Mouse (Mus musculus) limb, embryonic 14.5 days (tissue): ENCODE measurements around the gene Olfr1392. TPM values are rescaled to one million over a fixed set of nuclear protein-coding genes. Genes with fewer than 3 reads are reported as not detected.

ENCODE experiments used
- ATAC-seq: fragments of 200-750 bp; cut with Nextera tagmentation; 2 replicates; pipeline ENCODE4 v1.8.0; 2017; ENCODE audit warnings: low read depth, moderate number of reproducible peaks, moderate TSS enrichment; ENCODE audit not compliant: low FRiP score
- DNase-seq: peaks from one replicate; pipeline ENCODE4 v3.0.0-alpha.2; 2015; ENCODE audit warnings: low spot score
- H3K27ac ChIP-seq: fragments of 300-500 bp; sonication (generic); replicated peaks from 2 replicates; pipeline ENCODE4 v1.5.1; 2014; ENCODE audit warnings: low read depth, mild to moderate bottlenecking, low read length, moderate library complexity, mixed read lengths
- H3K27me3 ChIP-seq: fragments of 300-500 bp; sonication (generic); 2 replicates; pipeline ENCODE4 v1.6.1; 2014; ENCODE audit warnings: low read length, mixed read lengths; ENCODE audit not compliant: control insufficient read depth, insufficient read depth
- H3K36me3 ChIP-seq: fragments of 300-500 bp; sonication (generic); 2 replicates; pipeline ENCODE4 v1.6.1; 2014; ENCODE audit warnings: mild to moderate bottlenecking, low read length, moderate library complexity, mixed read lengths; ENCODE audit not compliant: control insufficient read depth, insufficient read depth
- H3K4me1 ChIP-seq: fragments of 300-500 bp; sonication (generic); 2 replicates; pipeline ENCODE4 v1.6.1; 2014; ENCODE audit warnings: antibody characterized with exemption, low read length, mixed read lengths; ENCODE audit not compliant: control insufficient read depth, insufficient read depth
- H3K4me2 ChIP-seq: fragments of 300-500 bp; sonication (generic); replicated peaks from 2 replicates; pipeline ENCODE4 v1.6.1; 2014; ENCODE audit warnings: low read depth, mild to moderate bottlenecking, low read length, moderate library complexity; ENCODE audit not compliant: severe bottlenecking
- H3K4me3 ChIP-seq: fragments of 300-500 bp; sonication (generic); replicated peaks from 2 replicates; pipeline ENCODE4 v1.5.1; 2014; ENCODE audit warnings: low read length
- H3K9ac ChIP-seq: fragments of 300-500 bp; sonication (generic); 2 replicates; pipeline ENCODE4 v1.6.1; 2014; ENCODE audit warnings: mild to moderate bottlenecking, low read depth, low read length, moderate library complexity; ENCODE audit not compliant: severe bottlenecking
- H3K9me3 ChIP-seq: fragments of 300-500 bp; sonication (generic); 2 replicates; pipeline ENCODE4 v1.6.1; 2016; ENCODE audit warnings: low read length; ENCODE audit not compliant: control insufficient read depth
- POLR2A ChIP-seq: fragments of 200-500 bp; IDR thresholded peaks from 2 replicates; pipeline ENCODE4 v1.8.0; 2012; ENCODE audit warnings: inconsistent platforms, mild to moderate bottlenecking, moderate library complexity, borderline replicate concordance; ENCODE audit not compliant: insufficient read depth, insufficient read length; ENCODE audit errors: extremely low read depth
- WGBS: fragments of 180-500 bp; shearing (Covaris S2); extraction: QIAGEN DNeasy Blood & Tissue Kit; methylation state at CpG from one replicate; pipeline ENCODE4 v1.1.7; 2014; 5-methylcytosine and 5-hydroxymethylcytosine counted together
- polyA plus RNA-seq, 2 experiments: library from polyadenylated mRNA; depleted of rRNA in 1 of 2; stranded (reverse) in 1 of 2; unstranded in 1 of 2; fragments of >200 nt; fragmentation: Nextera tagmentation in 1 of 2; extraction: Ambion mirVana in 1 of 2; gene quantifications; 2 replicates each; pipeline versions ENCODE4 v1.2.1 to v1.2.3; 2012 to 2014

Gene Olfr1392
- polyA plus RNA-seq, 2 experiments = 0.06 to 0.18 TPM

DNA sequence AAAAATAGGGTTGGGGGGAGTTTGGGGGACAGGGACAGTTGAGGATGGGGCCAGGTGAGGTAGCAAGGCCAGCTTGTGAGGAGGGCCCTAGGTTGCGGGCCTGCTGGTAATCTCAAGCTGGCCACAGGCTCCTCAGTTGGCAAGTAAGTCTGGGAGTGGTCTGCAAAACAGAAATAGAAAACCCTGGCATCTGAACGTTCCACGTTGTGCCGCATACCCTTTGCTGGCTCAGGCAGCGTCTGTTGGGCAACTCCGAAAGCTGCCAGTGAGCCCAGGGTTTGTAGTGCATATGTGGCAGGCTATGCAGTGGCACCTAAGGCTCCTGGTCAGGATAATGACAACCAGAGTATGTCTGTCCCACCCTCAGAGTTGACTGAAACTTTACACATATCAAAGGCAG lies 21.9 kb upstream of the Olfr1392 start:
- peaks cover 57% of the 10 kb centered on the region for H3K36me3 ChIP-seq
- WGBS = 90% methylated on average over 6 of the region's 6 CpGs
- no peaks in the 10 kb centered on the region for H3K9me3 ChIP-seq
- no peak overlapping the region for H3K27ac ChIP-seq
- H3K4me3 ChIP-seq = no peak overlapping the region
- no peak for ATAC-seq
- H3K4me2 ChIP-seq = no peak overlapping the region
- no peaks in the 10 kb centered on the region for H3K27me3 ChIP-seq
- DNase-seq = no peak
- H3K9ac ChIP-seq = no peak overlapping the region
- TF ChIP-seq POLR2A = no peak
- H3K4me1 ChIP-seq = no peaks in the 10 kb centered on the region

DNA sequence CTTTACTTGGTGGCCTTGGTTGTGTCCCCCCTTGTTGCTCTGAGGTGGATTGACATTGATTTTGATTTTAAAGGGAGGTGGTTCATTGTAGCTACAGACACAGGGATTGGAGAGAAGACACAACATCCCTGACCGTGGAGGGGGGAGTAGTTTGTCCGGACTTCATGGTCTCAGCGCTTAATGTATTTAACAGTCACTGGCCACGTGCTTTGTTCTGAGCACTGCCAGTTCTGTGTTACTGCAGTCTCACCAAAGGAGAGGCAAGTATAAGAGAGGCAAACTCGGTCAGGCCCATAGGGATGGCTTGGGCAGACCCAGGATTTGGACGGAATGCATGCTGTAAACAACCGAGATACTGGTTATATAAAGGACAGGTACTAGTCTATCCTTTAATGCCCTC lies 21.0 kb upstream of the Olfr1392 start:
- 85% methylated on average over 7 of the region's 7 CpGs for WGBS
- Histone ChIP-seq H3K27me3 (no peaks in the 10 kb centered on the region), H3K9me3 (no peaks in the 10 kb centered on the region), H3K36me3 (peaks cover 51% of the 10 kb centered on the region), H3K9ac (no peak overlapping the region), H3K4me1 (no peaks in the 10 kb centered on the region), H3K4me2 (no peak overlapping the region), H3K4me3 (no peak overlapping the region), H3K27ac (no peak overlapping the region)
- TF ChIP-seq POLR2A = no peak
- DNase-seq = no peak
- ATAC-seq = no peak

DNA sequence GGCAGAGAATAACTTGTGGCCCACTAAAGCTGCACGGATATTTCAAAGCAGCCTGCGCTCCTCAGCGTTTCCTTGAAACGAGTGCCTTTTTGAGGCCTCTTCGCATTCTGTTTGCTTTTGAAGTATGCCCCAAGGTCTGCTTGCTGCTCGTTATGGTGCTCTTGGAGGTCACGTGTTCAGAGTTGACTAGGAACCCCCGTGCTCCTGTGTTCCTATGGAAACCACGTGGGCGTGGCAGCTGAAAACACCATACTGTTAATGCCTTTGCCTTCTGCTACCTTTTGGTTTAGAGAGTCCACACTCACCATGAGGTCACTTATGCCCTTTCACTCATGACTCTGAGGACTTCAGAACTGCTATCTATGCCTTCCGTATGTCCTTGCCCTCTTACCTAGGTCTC lies 20.5 kb upstream of the Olfr1392 start:
- H3K9ac ChIP-seq = no peak overlapping the region
- no peak overlapping the region for H3K4me2 ChIP-seq
- no peaks in the 10 kb centered on the region for H3K27me3 ChIP-seq
- DNase-seq = no peak
- peaks cover 47% of the 10 kb centered on the region for H3K36me3 ChIP-seq
- no peak overlapping the region for H3K4me3 ChIP-seq
- WGBS = 72% methylated on average over 11 of the region's 11 CpGs
- no peaks in the 10 kb centered on the region for H3K4me1 ChIP-seq
- H3K9me3 ChIP-seq = no peaks in the 10 kb centered on the region
- no peak for ATAC-seq
- no peak for TF ChIP-seq POLR2A
- H3K27ac ChIP-seq = no peak overlapping the region

DNA sequence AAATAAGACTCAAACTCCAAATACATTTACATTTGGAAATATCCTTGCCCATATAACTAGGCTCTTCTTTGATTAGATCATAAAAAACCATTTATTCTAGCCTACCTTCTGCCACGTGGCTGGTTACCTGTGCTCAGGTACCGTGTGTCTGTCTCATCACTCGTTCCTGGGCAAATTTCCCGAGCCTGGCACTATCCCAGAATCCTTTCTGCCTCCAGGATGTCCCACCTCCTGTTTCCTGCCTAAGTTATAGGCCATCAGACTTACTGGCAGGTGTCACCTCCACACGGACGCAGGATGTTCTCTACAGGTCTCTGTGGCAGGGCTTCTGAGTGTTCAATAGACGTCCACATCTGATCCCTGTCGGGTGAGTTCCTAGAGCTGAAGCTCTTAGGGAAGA lies 20.0 kb upstream of the Olfr1392 start:
- no peaks in the 10 kb centered on the region for H3K4me1 ChIP-seq
- H3K4me3 ChIP-seq = no peak overlapping the region
- H3K9me3 ChIP-seq = no peaks in the 10 kb centered on the region
- no peak for DNase-seq
- H3K4me2 ChIP-seq = no peak overlapping the region
- no peak for ATAC-seq
- H3K36me3 ChIP-seq = peaks cover 43% of the 10 kb centered on the region
- TF ChIP-seq POLR2A = no peak
- no peaks in the 10 kb centered on the region for H3K27me3 ChIP-seq
- H3K27ac ChIP-seq = no peak overlapping the region
- no peak overlapping the region for H3K9ac ChIP-seq
- 86% methylated on average over 8 of the region's 8 CpGs for WGBS

DNA sequence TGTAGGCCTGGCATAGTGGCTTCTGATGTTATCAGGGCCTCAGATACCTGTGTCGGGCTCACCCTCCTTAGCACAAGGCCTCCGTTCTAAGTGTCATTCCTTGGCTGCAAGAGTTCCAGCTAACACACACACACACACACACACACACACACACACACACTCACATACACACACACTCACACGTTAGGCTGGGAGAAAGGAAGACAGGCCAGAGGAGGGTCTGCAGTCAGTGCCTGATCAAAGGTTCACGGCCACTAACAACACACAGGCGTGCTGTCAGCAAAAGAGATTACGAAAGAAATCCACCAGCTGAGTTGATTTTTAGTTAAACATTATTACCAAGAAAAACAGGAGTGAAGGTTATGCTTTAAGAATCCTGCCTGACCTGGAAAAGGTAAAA lies 18.4 kb upstream of the Olfr1392 start:
- Histone ChIP-seq H3K27ac (no peak overlapping the region), H3K9me3 (no peaks in the 10 kb centered on the region), H3K4me2 (no peak overlapping the region), H3K9ac (no peak overlapping the region), H3K27me3 (no peaks in the 10 kb centered on the region), H3K4me3 (no peak overlapping the region), H3K36me3 (peaks cover 27% of the 10 kb centered on the region), H3K4me1 (no peaks in the 10 kb centered on the region)
- ATAC-seq = no peak
- TF ChIP-seq POLR2A = no peak
- no peak for DNase-seq
- 78% methylated on average over 6 of the region's 6 CpGs for WGBS

DNA sequence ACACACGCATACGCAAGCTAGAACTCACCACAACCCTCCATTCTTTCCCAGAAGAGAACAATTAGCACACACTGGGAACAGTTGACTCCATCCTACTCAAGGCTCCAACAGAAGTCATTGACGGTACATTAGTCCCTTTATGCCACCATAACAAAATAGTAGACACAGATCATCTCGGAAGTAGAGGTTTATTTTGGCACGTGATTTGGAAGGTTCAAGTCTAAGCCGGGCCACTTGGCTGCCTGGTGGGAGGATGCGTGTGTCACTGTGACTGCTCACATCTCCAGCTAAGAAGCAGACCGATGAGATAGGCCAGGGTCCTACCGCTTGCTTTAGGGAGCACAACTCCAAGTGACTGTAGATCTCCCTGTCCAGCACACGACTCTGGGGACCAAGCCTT lies 17.8 kb upstream of the Olfr1392 start:
- no peak for TF ChIP-seq POLR2A
- H3K9me3 ChIP-seq = no peaks in the 10 kb centered on the region
- DNase-seq (no peak), ATAC-seq (no peak)
- no peak overlapping the region for H3K4me2 ChIP-seq
- peaks cover 20% of the 10 kb centered on the region for H3K36me3 ChIP-seq
- H3K27me3 ChIP-seq = no peaks in the 10 kb centered on the region
- no peak overlapping the region for H3K9ac ChIP-seq
- H3K4me1 ChIP-seq = no peaks in the 10 kb centered on the region
- WGBS = 93% methylated on average over 10 of the region's 10 CpGs
- no peak overlapping the region for H3K4me3 ChIP-seq
- H3K27ac ChIP-seq = no peak overlapping the region
